Comparison of ENCODE assay signal across 28 mouse cellular contexts in the genomic region with DNA sequence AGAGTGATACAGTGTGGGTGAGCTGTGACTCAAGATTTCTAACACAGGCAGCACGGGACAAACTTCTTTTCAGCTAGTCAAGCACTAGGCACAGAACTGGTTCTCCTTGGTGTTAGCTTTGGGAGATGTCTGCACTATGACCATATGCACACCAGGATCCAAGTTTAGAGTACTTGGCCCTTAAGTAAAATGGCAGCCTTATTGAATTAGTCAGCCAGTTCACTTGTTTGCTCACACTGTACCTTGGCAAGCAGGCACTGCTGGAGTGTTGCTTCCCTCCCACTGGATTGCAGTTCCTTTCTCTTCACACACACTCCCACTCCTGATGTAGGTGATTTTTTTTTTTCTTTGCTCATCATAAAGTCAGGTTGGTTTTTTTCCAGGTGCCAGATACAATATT. TPM values are rescaled to one million over a fixed set of nuclear protein-coding genes. Genes with fewer than 3 reads are reported as not detected.
DNase-seq lines count a peak whose midpoint lies in the region; ATAC-seq and TF ChIP-seq lines count a peak whose summit lies in the region.
"Had no signal": no experiment of that assay in that cellular context is flagged by ENCODE, and none has a peak within 500 bp of the region (broad histone marks: within the 10 kb centered on the region; RNA-seq: fewer than 3 reads in every experiment).

No protein-coding gene starts in this region.

- whole genome bisulfite sequencing in liver, adult 2 months, result 85% methylated on average over 1 of the region's 1 CpGs
- WGBS in liver, embryonic 12.5 days (ENCODE audit: insufficient replicate concordance), result 86% methylated on average over 1 of the region's 1 CpGs
- 70% methylated on average over 1 of the region's 1 CpGs for WGBS in lung, embryonic 16.5 days

- peaks cover 10% of the 10 kb centered on the region for H3K36me3 ChIP-seq in liver, adult 2 months (ENCODE audit: control insufficient read depth, insufficient read depth, low read length)
- peaks cover 49% of the 10 kb centered on the region for H3K36me3 ChIP-seq in liver, embryonic 12.5 days
- H3K36me3 ChIP-seq in lung, embryonic 16.5 days (ENCODE audit: control insufficient read depth, insufficient read depth, low read length), result peaks cover 3% of the 10 kb centered on the region; the same call in 1 of the 2 replicates
- H3K36me3 ChIP-seq: intestine, embryonic 15.5 days; midbrain, embryonic 15.5 days had no signal

- TF ChIP-seq POLR2A in liver, adult 2 months (IDR thresholded peaks at IDR 0.05; ENCODE audit: extremely low read depth, insufficient read depth, low read length), result no peak

- H3K4me1 ChIP-seq in liver, adult 2 months (ENCODE audit: control insufficient read depth, insufficient read depth, low read length), result peaks cover 3% of the 10 kb centered on the region; the same call in 1 of the 2 replicates
- H3K4me1 ChIP-seq in liver, embryonic 12.5 days, result no peaks in the 10 kb centered on the region
- H3K4me1 ChIP-seq in lung, embryonic 16.5 days (replicated peaks; ENCODE audit: control insufficient read depth, insufficient read depth, low read length), result 0 out of 2 replicates have a peak, but pooled peaks cover 3% of the 10 kb centered on the region
- H3K4me1 ChIP-seq: embryonic facial prominence, embryonic 12.5 days; hindbrain, embryonic 12.5 days; limb, embryonic 10.5 days; limb, embryonic 15.5 days; midbrain, embryonic 10.5 days; midbrain, embryonic 15.5 days; neural tube, embryonic 15.5 days had no signal

- no peaks in the 10 kb centered on the region for H3K9me3 ChIP-seq in liver, embryonic 12.5 days (replicated peaks)
- H3K9me3 ChIP-seq in lung, embryonic 16.5 days (ENCODE audit: control insufficient read depth, low read length), result no peaks in the 10 kb centered on the region
- H3K9me3 ChIP-seq: embryonic facial prominence, embryonic 12.5 days; hindbrain, embryonic 12.5 days; intestine, embryonic 15.5 days; limb, embryonic 10.5 days; limb, embryonic 15.5 days; midbrain, embryonic 10.5 days; midbrain, embryonic 15.5 days; neural tube, embryonic 15.5 days had no signal

- peaks cover 13% of the 10 kb centered on the region for H3K79me2 ChIP-seq in liver, adult 2 months (ENCODE audit: control insufficient read depth, insufficient read depth, low read length)

- H3K9ac ChIP-seq in liver, adult 2 months (ENCODE audit: low read depth, low read length), result no peak overlapping the region
- H3K9ac ChIP-seq in liver, embryonic 12.5 days, result no peak overlapping the region
- H3K9ac ChIP-seq in lung, embryonic 16.5 days (ENCODE audit: low read length), result no peak overlapping the region
- H3K9ac ChIP-seq: embryonic facial prominence, embryonic 12.5 days; hindbrain, embryonic 12.5 days; intestine, embryonic 15.5 days; limb, embryonic 15.5 days; midbrain, embryonic 15.5 days; neural tube, embryonic 15.5 days had no signal

- H3K4me3 ChIP-seq in liver, adult 2 months (ENCODE audit: insufficient read depth, low read depth, low read length), result no peak overlapping the region
- no peak overlapping the region for H3K4me3 ChIP-seq in liver, embryonic 12.5 days
- H3K4me3 ChIP-seq in lung, embryonic 16.5 days (ENCODE audit: low read length), result no peak overlapping the region
- H3K4me3 ChIP-seq: embryonic facial prominence, embryonic 12.5 days; hindbrain, embryonic 12.5 days; intestine, embryonic 15.5 days; limb, embryonic 10.5 days; limb, embryonic 15.5 days; midbrain, embryonic 10.5 days; midbrain, embryonic 15.5 days; neural tube, embryonic 15.5 days had no signal

- ATAC-seq in liver, embryonic 12.5 days, result no peak
- peak; percentile 71 for ATAC-seq in lung, embryonic 16.5 days (ENCODE audit: low read depth)
- ATAC-seq: forebrain, embryonic 16.5 days; hindbrain, postnatal 0 days; intestine, embryonic 15.5 days; midbrain, embryonic 15.5 days had no signal

- no peak overlapping the region for H3K27ac ChIP-seq in liver, adult 2 months (replicated peaks; ENCODE audit: insufficient read depth, low read depth, low read length)
- no peak overlapping the region for H3K27ac ChIP-seq in liver, embryonic 12.5 days
- no peak overlapping the region for H3K27ac ChIP-seq in lung, embryonic 16.5 days (ENCODE audit: low read length)
- H3K27ac ChIP-seq: embryonic facial prominence, embryonic 12.5 days; hindbrain, embryonic 12.5 days; hindbrain, postnatal 0 days; intestine, embryonic 15.5 days; kidney, postnatal 0 days; limb, embryonic 10.5 days; limb, embryonic 15.5 days; midbrain, embryonic 10.5 days; midbrain, embryonic 15.5 days; neural tube, embryonic 15.5 days; stomach, postnatal 0 days had no signal

- peak; percentile 54 for DNase-seq in liver, adult 2 months (ENCODE audit: extremely low read depth, low read depth, low spot score)
- DNase-seq in fat pad, adult 2 months (ENCODE audit: extremely low read depth, low read depth, low spot score), result peak; percentile 83
- peak; percentile 78 for DNase-seq in lung, postnatal 36 days
- DNase-seq in adrenal gland, postnatal 4 days (ENCODE audit: low spot score in 2 of 2), result no peak
- no peak for DNase-seq in kidney, adult 8-10 months
- DNase-seq: adrenal gland, postnatal 25 days; B cell, adult 2 months; cerebellum, adult 8-10 months; cerebellum, postnatal 36 days; kidney, adult 2 months; kidney, postnatal 4 days; retina, postnatal 1 day; thymus, adult 2 months; thymus, postnatal 36 days had no signal

- H3K4me2 ChIP-seq in liver, embryonic 12.5 days, result no peak overlapping the region
- H3K4me2 ChIP-seq in lung, embryonic 16.5 days (ENCODE audit: low read depth, low read length), result no peak overlapping the region
- H3K4me2 ChIP-seq: embryonic facial prominence, embryonic 12.5 days; hindbrain, embryonic 12.5 days; intestine, embryonic 15.5 days; limb, embryonic 15.5 days; midbrain, embryonic 15.5 days; neural tube, embryonic 15.5 days had no signal

- H3K27me3 ChIP-seq in liver, adult 2 months (ENCODE audit: control insufficient read depth, insufficient read depth, low read length), result no peaks in the 10 kb centered on the region
- H3K27me3 ChIP-seq in liver, embryonic 12.5 days (replicated peaks), result no peaks in the 10 kb centered on the region
- no peaks in the 10 kb centered on the region for H3K27me3 ChIP-seq in lung, embryonic 16.5 days (ENCODE audit: control insufficient read depth, insufficient read depth, low read depth, low read length)
- H3K27me3 ChIP-seq: embryonic facial prominence, embryonic 12.5 days; hindbrain, embryonic 12.5 days; intestine, embryonic 15.5 days; limb, embryonic 15.5 days; midbrain, embryonic 15.5 days; neural tube, embryonic 15.5 days had no signal

- TF ChIP-seq CTCF in liver, adult 2 months (IDR thresholded peaks at IDR 0.05; ENCODE audit: low read depth, low read length), result no peak

RNA-seq across cellular contexts. Expression of a gene that starts 35.8 kb away (rescaled TPM):
- 51.5 and 54.0 TPM in 2 replicates for total RNA-seq in liver, adult 2 months (2014; rRNA removed)
- 17.5 and 18.0 TPM in 2 replicates for polyA plus RNA-seq in liver, adult 2 months (2012; rRNA removed)
- 25.3 and 25.9 TPM in 2 replicates for polyA plus RNA-seq in liver, embryonic 12.5 days (2016; fragmentation: Nextera tagmentation; extraction: Ambion mirVana)
- 26.3 TPM in 2 replicates for polyA plus RNA-seq in lung, embryonic 16.5 days (2015; fragmentation: Nextera tagmentation; extraction: Ambion mirVana)
- total RNA-seq in adrenal gland, postnatal 4 days (2021), result 100 to 1,000 TPM; 110 to 111 TPM

RNA-seq across cellular contexts. Expression of a gene that starts 50.6 kb away (rescaled TPM):
- total RNA-seq in liver, adult 2 months (2014; rRNA removed), result 0.37 and 1.5 TPM in 2 replicates
- 0.36 and 0.77 TPM in 2 replicates for polyA plus RNA-seq in liver, adult 2 months (2012; rRNA removed)
- polyA plus RNA-seq in liver, embryonic 12.5 days (2016; fragmentation: Nextera tagmentation; extraction: Ambion mirVana), result 2.5 and 3.2 TPM in 2 replicates
- 1.3 and 1.5 TPM in 2 replicates for polyA plus RNA-seq in lung, embryonic 16.5 days (2015; fragmentation: Nextera tagmentation; extraction: Ambion mirVana)
- total RNA-seq in adrenal gland, postnatal 4 days (2021), result 1 to 10 TPM in 1 of 2 experiments, under 1 TPM in 1; 0.76 to 1.5 TPM
- total RNA-seq: hindbrain, postnatal 0 days had no signal

Comparison
In these comparisons a context has a peak if more than half of its experiments do, and no peak if none do; other contexts are left out.
1. DNase-seq: peak in liver, adult 2 months (single experiment), fat pad, adult 2 months (single experiment) and lung, postnatal 36 days (single experiment); none in adrenal gland, postnatal 4 days (0 of 2) and kidney, adult 8-10 months (0 of 2).